Mouse (Mus musculus): ENCODE measurements around the gene Paf1. TPM values are rescaled to one million over a fixed set of nuclear protein-coding genes. Genes with fewer than 3 reads are reported as not detected.
"Not testable (repeated sequence)": the region's sequence is repeated elsewhere in the genome, so short reads cannot be mapped to it uniquely, and the experiment has no call there.

Gene Paf1
- total and polyA plus RNA-seq, 2 experiments, result 16.1 to 59.1 TPM

DNA sequence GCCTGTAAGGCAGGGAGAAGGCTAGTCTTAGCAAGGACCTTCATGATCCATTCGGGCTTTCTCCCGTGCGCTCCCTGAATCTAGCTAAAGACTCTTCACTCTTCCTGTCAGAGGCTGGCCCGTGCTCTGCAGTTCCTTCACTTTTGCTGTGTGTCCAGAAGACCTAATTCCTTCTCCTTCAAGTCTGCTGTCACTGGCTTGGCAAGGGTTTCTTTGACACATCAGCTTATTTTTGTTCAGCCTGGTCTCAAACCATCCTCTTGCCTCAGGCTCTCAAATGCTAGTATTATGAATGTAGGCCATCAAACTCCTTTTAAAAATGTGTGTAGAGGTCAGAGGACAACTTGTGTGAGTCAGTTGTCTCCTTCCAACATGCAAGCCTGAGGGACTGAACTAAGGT is 9.1 kb upstream of the Paf1 start:
- Histone ChIP-seq H3K9ac (ENCODE audit: low read depth, low read length) (peak overlapping the region; percentile 5), H3K4me1 (ENCODE audit: control insufficient read depth, insufficient read depth, low read length) (peaks cover 25% of the 10 kb centered on the region; the same call in 1 of the 2 replicates), H3K36me3 (ENCODE audit: control insufficient read depth, insufficient read depth, low read length) (no peaks in the 10 kb centered on the region), H3K4me3 (ENCODE audit: insufficient read depth, low read depth, low read length) (no peak overlapping the region), H3K79me2 (ENCODE audit: control insufficient read depth, insufficient read depth, low read length) (peaks cover 4% of the 10 kb centered on the region; the same call in 1 of the 2 replicates), H3K27me3 (ENCODE audit: control insufficient read depth, insufficient read depth, low read length) (no peaks in the 10 kb centered on the region), H3K27ac (replicated peaks; ENCODE audit: insufficient read depth, low read depth, low read length) (peak overlapping the region; percentile 100)
- TF ChIP-seq CTCF (IDR thresholded peaks at IDR 0.05; ENCODE audit: low read depth, low read length) (no peak), POLR2A (IDR thresholded peaks at IDR 0.05; ENCODE audit: extremely low read depth, insufficient read depth, low read length) (no peak)
- peak; percentile 77 for DNase-seq (ENCODE audit: extremely low read depth, low read depth, low spot score)
- WGBS, result 57% methylated on average over 4 of the region's 4 CpGs

GRCm38 (mm10) chr7:28384162-28384561 is 8.6 kb upstream of the Paf1 start:
- H3K27me3 ChIP-seq (ENCODE audit: control insufficient read depth, insufficient read depth, low read length), result no peaks in the 10 kb centered on the region
- 91% methylated on average over 6 of the region's 6 CpGs for WGBS
- TF ChIP-seq CTCF (IDR thresholded peaks at IDR 0.05; ENCODE audit: low read depth, low read length) (no peak), POLR2A (IDR thresholded peaks at IDR 0.05; ENCODE audit: extremely low read depth, insufficient read depth, low read length) (no peak)
- no peak overlapping the region for H3K4me3 ChIP-seq (ENCODE audit: insufficient read depth, low read depth, low read length)
- peaks cover 25% of the 10 kb centered on the region; the same call in 1 of the 2 replicates for H3K4me1 ChIP-seq (ENCODE audit: control insufficient read depth, insufficient read depth, low read length)
- H3K9ac ChIP-seq (ENCODE audit: low read depth, low read length), result no peak overlapping the region
- DNase-seq (ENCODE audit: extremely low read depth, low read depth, low spot score), result no peak
- peak overlapping the region; percentile 100 for H3K27ac ChIP-seq (replicated peaks; ENCODE audit: insufficient read depth, low read depth, low read length)
- H3K79me2 ChIP-seq (ENCODE audit: control insufficient read depth, insufficient read depth, low read length), result no peaks in the 10 kb centered on the region
- no peaks in the 10 kb centered on the region for H3K36me3 ChIP-seq (ENCODE audit: control insufficient read depth, insufficient read depth, low read length)

GRCm38 (mm10) chr7:28385196-28385595 is 7.6 kb upstream of the Paf1 start:
- TF ChIP-seq CTCF (IDR thresholded peaks at IDR 0.05; ENCODE audit: low read depth, low read length) (no peak), POLR2A (IDR thresholded peaks at IDR 0.05; ENCODE audit: extremely low read depth, insufficient read depth, low read length) (no peak)
- H3K79me2 ChIP-seq (ENCODE audit: control insufficient read depth, insufficient read depth, low read length), result 0 out of 2 replicates have a peak, but pooled peaks cover 1% of the 10 kb centered on the region
- H3K9ac ChIP-seq (ENCODE audit: low read depth, low read length), result no peak overlapping the region
- no peak overlapping the region for H3K4me3 ChIP-seq (ENCODE audit: insufficient read depth, low read depth, low read length)
- no peaks in the 10 kb centered on the region for H3K36me3 ChIP-seq (ENCODE audit: control insufficient read depth, insufficient read depth, low read length)
- peaks cover 24% of the 10 kb centered on the region; the same call in 1 of the 2 replicates for H3K4me1 ChIP-seq (ENCODE audit: control insufficient read depth, insufficient read depth, low read length)
- WGBS, result 90% methylated on average over 9 of the region's 9 CpGs
- no peak for DNase-seq (ENCODE audit: extremely low read depth, low read depth, low spot score)
- H3K27me3 ChIP-seq (ENCODE audit: control insufficient read depth, insufficient read depth, low read length), result no peaks in the 10 kb centered on the region
- no peak overlapping the region for H3K27ac ChIP-seq (replicated peaks; ENCODE audit: insufficient read depth, low read depth, low read length)

- Histone ChIP-seq H3K4me1 (ENCODE audit: control insufficient read depth, insufficient read depth, low read length) (peaks cover 18% of the 10 kb centered on the region; the same call in 1 of the 2 replicates), H3K79me2 (ENCODE audit: control insufficient read depth, insufficient read depth, low read length) (peaks cover 5% of the 10 kb centered on the region; the same call in 1 of the 2 replicates), H3K9ac (ENCODE audit: low read depth, low read length) (no peak overlapping the region), H3K4me3 (ENCODE audit: insufficient read depth, low read depth, low read length) (no peak overlapping the region), H3K36me3 (ENCODE audit: control insufficient read depth, insufficient read depth, low read length) (no peaks in the 10 kb centered on the region), H3K27me3 (ENCODE audit: control insufficient read depth, insufficient read depth, low read length) (no peaks in the 10 kb centered on the region), H3K27ac (replicated peaks; ENCODE audit: insufficient read depth, low read depth, low read length) (peak overlapping the region; percentile 11)
- DNase-seq (ENCODE audit: extremely low read depth, low read depth, low spot score), result peak; percentile 54
- TF ChIP-seq POLR2A (IDR thresholded peaks at IDR 0.05; ENCODE audit: extremely low read depth, insufficient read depth, low read length), result no peak
- no peak for TF ChIP-seq CTCF (IDR thresholded peaks at IDR 0.05; ENCODE audit: low read depth, low read length)
- WGBS, result 59% methylated on average over 7 of the region's 7 CpGs
Measured at GRCm38 (mm10) chr7:28386007-28386406, 6.7 kb upstream of the Paf1 start.

GRCm38 (mm10) chr7:28386462-28386861 is 6.3 kb upstream of the Paf1 start:
- H3K27ac ChIP-seq (replicated peaks; ENCODE audit: insufficient read depth, low read depth, low read length), result peak overlapping the region; percentile 11
- H3K4me1 ChIP-seq (ENCODE audit: control insufficient read depth, insufficient read depth, low read length), result peaks cover 18% of the 10 kb centered on the region; the same call in 1 of the 2 replicates
- no peak overlapping the region for H3K9ac ChIP-seq (ENCODE audit: low read depth, low read length)
- no peaks in the 10 kb centered on the region for H3K27me3 ChIP-seq (ENCODE audit: control insufficient read depth, insufficient read depth, low read length)
- DNase-seq (ENCODE audit: extremely low read depth, low read depth, low spot score), result peak; percentile 70
- peaks cover 5% of the 10 kb centered on the region; the same call in 1 of the 2 replicates for H3K79me2 ChIP-seq (ENCODE audit: control insufficient read depth, insufficient read depth, low read length)
- H3K36me3 ChIP-seq (ENCODE audit: control insufficient read depth, insufficient read depth, low read length), result no peaks in the 10 kb centered on the region
- TF ChIP-seq CTCF (IDR thresholded peaks at IDR 0.05; ENCODE audit: low read depth, low read length) (peak; percentile 99), POLR2A (IDR thresholded peaks at IDR 0.05; ENCODE audit: extremely low read depth, insufficient read depth, low read length) (no peak)
- 0% methylated on average over 4 of the region's 4 CpGs for WGBS
- no peak overlapping the region for H3K4me3 ChIP-seq (ENCODE audit: insufficient read depth, low read depth, low read length)

DNA sequence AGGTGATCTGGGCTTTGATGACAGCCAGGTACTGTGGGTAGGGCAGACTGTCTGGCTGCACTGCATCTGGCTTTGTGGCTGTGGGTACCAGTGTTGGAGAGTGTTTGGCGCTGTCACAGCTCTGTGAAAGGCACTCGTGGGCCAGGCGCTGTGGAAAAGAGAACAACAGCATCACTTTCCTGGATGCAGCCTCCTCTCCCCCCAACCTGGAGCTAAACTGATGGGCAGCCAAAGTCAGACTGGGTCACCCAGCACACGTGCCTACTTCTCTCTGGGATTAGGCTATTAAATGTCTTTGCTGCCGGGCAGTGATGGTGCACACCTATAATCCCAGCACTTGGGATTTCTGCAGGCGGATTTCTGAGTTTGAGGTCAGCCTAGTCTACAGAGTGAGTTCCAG is 5.9 kb upstream of the Paf1 start:
- 76% methylated on average over 6 of the region's 6 CpGs for WGBS
- not testable (repeated sequence) for H3K9ac ChIP-seq (ENCODE audit: low read depth, low read length); H3K27me3 ChIP-seq (ENCODE audit: control insufficient read depth, insufficient read depth, low read length); H3K79me2 ChIP-seq (ENCODE audit: control insufficient read depth, insufficient read depth, low read length); H3K4me3 ChIP-seq (ENCODE audit: insufficient read depth, low read depth, low read length); H3K36me3 ChIP-seq (ENCODE audit: control insufficient read depth, insufficient read depth, low read length); H3K27ac ChIP-seq (replicated peaks; ENCODE audit: insufficient read depth, low read depth, low read length); DNase-seq (ENCODE audit: extremely low read depth, low read depth, low spot score)
- H3K4me1 ChIP-seq (ENCODE audit: control insufficient read depth, insufficient read depth, low read length), result peaks cover 22% of the 10 kb centered on the region

DNA sequence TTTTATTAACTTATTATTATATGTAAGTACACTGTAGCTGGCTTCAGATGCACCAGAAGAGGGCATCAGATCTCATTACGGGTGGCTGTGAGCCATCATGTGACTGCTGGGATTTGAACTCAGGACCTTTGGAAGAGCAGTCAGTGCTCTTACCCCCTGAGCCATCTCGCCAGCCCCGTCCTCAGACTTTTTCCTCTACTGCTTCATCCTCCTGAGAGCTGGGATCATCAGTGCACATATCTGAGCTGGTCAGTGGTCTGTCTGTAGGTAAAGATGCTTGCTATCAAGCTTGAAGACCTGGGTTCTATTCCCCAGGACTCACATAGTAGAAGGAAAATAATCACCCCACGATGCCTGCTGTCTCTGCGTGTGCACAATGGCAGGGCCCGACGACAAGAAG is 5.4 kb upstream of the Paf1 start:
- not testable (repeated sequence) for H3K9ac ChIP-seq (ENCODE audit: low read depth, low read length); H3K27me3 ChIP-seq (ENCODE audit: control insufficient read depth, insufficient read depth, low read length); H3K79me2 ChIP-seq (ENCODE audit: control insufficient read depth, insufficient read depth, low read length); H3K4me3 ChIP-seq (ENCODE audit: insufficient read depth, low read depth, low read length); DNase-seq (ENCODE audit: extremely low read depth, low read depth, low spot score); H3K27ac ChIP-seq (replicated peaks; ENCODE audit: insufficient read depth, low read depth, low read length); H3K36me3 ChIP-seq (ENCODE audit: control insufficient read depth, insufficient read depth, low read length)
- H3K4me1 ChIP-seq (ENCODE audit: control insufficient read depth, insufficient read depth, low read length), result peaks cover 19% of the 10 kb centered on the region
- WGBS, result 89% methylated on average over 7 of the region's 7 CpGs
